Mouse (Mus musculus): ENCODE data around the gene Cdc73. TPM values are rescaled to one million over a fixed set of nuclear protein-coding genes. Genes with fewer than 3 reads are reported as not detected.

The Cdc73 gene
- 26.5 and 28.4 TPM in 2 replicates for polyA plus RNA-seq (2016; fragmentation: Nextera tagmentation; extraction: Ambion mirVana)

GRCm38 (mm10) chr1:143702741-143703262 is at the start of gene Cdc73:
Cdc73 (minus strand) TSS chr1:143702893.
- under 1% methylated on average over 71 of the region's 74 CpGs for WGBS (ENCODE audit: insufficient replicate concordance)
- H3K4me2 ChIP-seq = peak within 1 kb of the TSS; percentile 86
- H3K27me3 ChIP-seq (replicated peaks) = peaks cover 7% of the 10 kb centered on the region; the same call in 1 of the 2 replicates
- H3K9me3 ChIP-seq (replicated peaks) = no peaks in the 10 kb centered on the region
- H3K4me1 ChIP-seq = peaks cover 22% of the 10 kb centered on the region
- peaks cover 8% of the 10 kb centered on the region for H3K36me3 ChIP-seq
- H3K4me3 ChIP-seq = peak within 1 kb of the TSS; percentile 92
- ATAC-seq = peak; percentile 100
- peak within 1 kb of the TSS; percentile 93 for H3K9ac ChIP-seq
- H3K27ac ChIP-seq = peak within 1 kb of the TSS; percentile 94

DNA sequence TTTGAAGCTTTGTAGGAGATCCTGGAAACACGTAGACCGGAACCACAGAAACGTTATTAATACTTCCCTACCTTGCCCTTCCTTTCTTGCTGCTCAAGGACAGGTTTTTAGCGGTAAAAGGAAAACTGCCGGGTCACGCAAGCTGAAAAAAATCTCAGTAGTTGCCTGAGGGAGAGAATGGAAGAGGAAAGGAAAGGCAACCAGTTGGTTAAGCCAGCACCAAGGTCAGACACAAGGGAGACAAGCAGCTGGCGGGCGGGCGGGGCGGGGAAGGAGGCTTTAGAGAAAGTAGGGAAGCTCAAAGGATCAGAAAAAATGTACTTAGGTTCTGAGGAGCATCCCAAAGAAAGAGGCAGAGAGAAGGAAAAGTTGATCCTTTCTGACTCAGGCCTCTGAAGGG is 43.2 kb upstream of the Cdc73 start:
- H3K9me3 ChIP-seq (replicated peaks) = no peaks in the 10 kb centered on the region
- no peak overlapping the region for H3K4me2 ChIP-seq
- no peak overlapping the region for H3K27ac ChIP-seq
- no peak overlapping the region for H3K4me3 ChIP-seq
- ATAC-seq = no peak
- peaks cover 50% of the 10 kb centered on the region for H3K36me3 ChIP-seq
- no peaks in the 10 kb centered on the region for H3K27me3 ChIP-seq (replicated peaks)
- WGBS (ENCODE audit: insufficient replicate concordance) = 84% methylated on average over 10 of the region's 10 CpGs
- H3K9ac ChIP-seq = no peak overlapping the region
- H3K4me1 ChIP-seq = peaks cover 11% of the 10 kb centered on the region

GRCm38 (mm10) chr1:143742186-143742585 is 39.5 kb upstream of the Cdc73 start:
- H3K9ac ChIP-seq = no peak overlapping the region
- H3K27ac ChIP-seq = no peak overlapping the region
- H3K4me1 ChIP-seq = peaks cover 30% of the 10 kb centered on the region
- WGBS (ENCODE audit: insufficient replicate concordance) = 86% methylated on average over 6 of the region's 6 CpGs
- H3K27me3 ChIP-seq (replicated peaks) = no peaks in the 10 kb centered on the region
- H3K36me3 ChIP-seq = peaks cover 37% of the 10 kb centered on the region
- no peak overlapping the region for H3K4me3 ChIP-seq
- H3K9me3 ChIP-seq (replicated peaks) = no peaks in the 10 kb centered on the region
- H3K4me2 ChIP-seq = no peak overlapping the region
- ATAC-seq = no peak

DNA sequence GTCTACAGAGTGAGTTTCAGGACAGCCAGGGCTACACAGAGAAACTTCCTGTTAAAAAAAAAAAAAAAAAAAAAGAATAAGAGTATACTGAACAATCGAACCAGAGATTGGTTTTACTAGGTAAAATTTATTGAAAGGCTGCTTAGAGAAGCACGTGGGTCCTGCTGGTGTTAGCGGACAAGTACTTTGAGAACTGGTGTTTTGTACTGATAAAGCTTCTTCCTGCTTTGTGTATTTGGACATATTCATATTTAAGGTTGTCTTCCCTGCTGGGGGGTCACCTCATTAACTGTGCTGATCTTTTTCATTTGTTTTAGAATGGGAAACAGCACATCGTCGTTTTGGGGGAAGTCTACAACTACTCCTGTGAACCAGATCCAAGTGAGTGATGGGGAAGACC is 38.6 kb upstream of the Cdc73 start:
- Histone ChIP-seq H3K36me3 (peaks cover 31% of the 10 kb centered on the region), H3K4me2 (no peak overlapping the region), H3K27me3 (replicated peaks) (no peaks in the 10 kb centered on the region), H3K4me3 (no peak overlapping the region), H3K9ac (no peak overlapping the region), H3K27ac (no peak overlapping the region), H3K9me3 (replicated peaks) (no peaks in the 10 kb centered on the region), H3K4me1 (peaks cover 30% of the 10 kb centered on the region)
- WGBS (ENCODE audit: insufficient replicate concordance) = 54% methylated on average over 5 of the region's 5 CpGs
- no peak for ATAC-seq

DNA sequence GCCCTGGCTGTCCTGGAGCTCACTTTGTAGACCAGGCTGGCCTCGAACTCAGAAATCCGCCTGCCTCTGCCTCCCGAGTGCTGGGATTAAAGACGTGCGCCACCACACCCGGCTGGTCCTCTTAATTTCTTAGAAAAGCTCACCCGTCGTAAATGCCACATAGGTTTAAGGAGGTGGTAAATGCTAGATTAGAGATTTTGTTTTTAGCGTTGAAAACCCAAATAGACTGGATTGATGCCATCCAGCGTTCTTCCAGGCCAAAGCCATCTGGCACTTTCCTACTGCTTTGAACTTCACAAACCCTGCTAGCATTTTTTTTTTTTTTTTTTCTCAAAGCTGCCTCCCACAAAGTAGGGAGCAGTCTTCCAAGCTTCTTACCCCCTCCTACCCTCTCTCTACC is 37.9 kb upstream of the Cdc73 start:
- H3K36me3 ChIP-seq = peaks cover 27% of the 10 kb centered on the region
- H3K9ac ChIP-seq = no peak overlapping the region
- H3K4me1 ChIP-seq = peaks cover 30% of the 10 kb centered on the region
- H3K4me2 ChIP-seq = peak overlapping the region; percentile 88
- peak overlapping the region; percentile 82 for H3K4me3 ChIP-seq
- no peaks in the 10 kb centered on the region for H3K27me3 ChIP-seq (replicated peaks)
- ATAC-seq = no peak
- 80% methylated on average over 10 of the region's 10 CpGs for whole genome bisulfite sequencing (ENCODE audit: insufficient replicate concordance)
- 0 out of 2 replicates have a peak overlapping the region, but pooled peaks have one; percentile 92 for H3K27ac ChIP-seq
- no peaks in the 10 kb centered on the region for H3K9me3 ChIP-seq (replicated peaks)

GRCm38 (mm10) chr1:143739361-143740350 is 37.0 kb upstream of the Cdc73 start:
- Histone ChIP-seq H3K4me3 (peak overlapping the region; percentile 82), H3K9ac (peak overlapping the region; percentile 87), H3K4me1 (peaks cover 30% of the 10 kb centered on the region), H3K36me3 (peaks cover 20% of the 10 kb centered on the region), H3K9me3 (replicated peaks) (no peaks in the 10 kb centered on the region), H3K4me2 (peak overlapping the region; percentile 88), H3K27me3 (replicated peaks) (no peaks in the 10 kb centered on the region), H3K27ac (peak overlapping the region; percentile 92)
- WGBS (ENCODE audit: insufficient replicate concordance) = under 1% methylated on average over 66 of the region's 71 CpGs
- peak; percentile 93 for ATAC-seq

- peak overlapping the region; percentile 92 for H3K27ac ChIP-seq
- H3K27me3 ChIP-seq (replicated peaks) = no peaks in the 10 kb centered on the region
- H3K4me1 ChIP-seq = peaks cover 23% of the 10 kb centered on the region
- H3K9ac ChIP-seq = peak overlapping the region; percentile 87
- peak overlapping the region; percentile 82 for H3K4me3 ChIP-seq
- 22% methylated on average over 10 of the region's 11 CpGs for WGBS (ENCODE audit: insufficient replicate concordance)
- peaks cover 16% of the 10 kb centered on the region for H3K36me3 ChIP-seq
- H3K9me3 ChIP-seq (replicated peaks) = no peaks in the 10 kb centered on the region
- ATAC-seq = no peak
- peak overlapping the region; percentile 88 for H3K4me2 ChIP-seq
Observed at GRCm38 (mm10) chr1:143738811-143739210, 36.1 kb upstream of the Cdc73 start.

GRCm38 (mm10) chr1:143733914-143734410 is 31.3 kb upstream of the Cdc73 start:
- no peak overlapping the region for H3K4me2 ChIP-seq
- WGBS (ENCODE audit: insufficient replicate concordance) = 66% methylated on average over 5 of the region's 5 CpGs
- H3K27ac ChIP-seq = no peak overlapping the region
- no peaks in the 10 kb centered on the region for H3K36me3 ChIP-seq
- no peak overlapping the region for H3K4me3 ChIP-seq
- no peaks in the 10 kb centered on the region for H3K9me3 ChIP-seq (replicated peaks)
- ATAC-seq = no peak
- no peak overlapping the region for H3K9ac ChIP-seq
- no peaks in the 10 kb centered on the region for H3K27me3 ChIP-seq (replicated peaks)
- peaks cover 8% of the 10 kb centered on the region for H3K4me1 ChIP-seq

DNA sequence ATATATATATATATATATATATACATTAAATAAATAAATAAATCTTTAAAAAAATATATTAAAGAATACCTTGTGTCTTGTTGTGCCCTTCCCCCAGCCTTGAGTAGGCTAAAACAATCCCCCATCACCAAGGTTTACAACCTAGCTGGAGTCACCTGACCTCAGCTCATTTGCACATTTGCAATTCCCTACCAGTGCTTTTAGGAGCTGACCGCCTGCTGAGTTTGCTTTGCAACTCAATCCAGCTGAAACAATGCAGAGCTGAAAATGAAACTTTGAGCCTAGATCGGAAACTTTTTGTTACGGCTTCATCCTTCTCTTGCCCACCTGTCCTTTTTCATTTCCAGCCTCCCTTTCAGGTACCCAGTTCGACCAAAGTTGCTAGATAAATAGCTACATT is 29.0 kb upstream of the Cdc73 start:
- no peak for ATAC-seq
- H3K9ac ChIP-seq = no peak overlapping the region
- 52% methylated on average over 4 of the region's 4 CpGs for WGBS (ENCODE audit: insufficient replicate concordance)

DNA sequence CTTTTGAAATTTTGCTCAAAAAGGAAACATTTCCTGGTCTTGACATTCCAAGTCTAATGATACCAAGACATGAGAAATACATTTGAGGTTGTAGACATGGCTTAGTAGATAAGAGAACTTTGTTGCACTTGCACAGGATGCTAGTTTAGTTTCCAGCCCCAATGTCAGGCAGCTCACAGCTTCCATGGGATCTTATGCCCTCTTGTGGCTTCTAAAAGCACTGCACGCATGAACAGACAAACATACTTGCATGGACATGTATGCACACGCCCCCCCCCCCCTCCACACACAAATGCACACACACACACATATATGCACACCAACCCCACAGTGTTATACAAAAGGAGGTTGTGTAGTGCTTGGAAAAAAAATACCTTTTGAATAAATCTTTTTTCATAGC is 28.2 kb upstream of the Cdc73 start:
- 47% methylated on average over 2 of the region's 2 CpGs for WGBS (ENCODE audit: insufficient replicate concordance)
- Histone ChIP-seq H3K27me3 (replicated peaks) (no peaks in the 10 kb centered on the region), H3K36me3 (no peaks in the 10 kb centered on the region), H3K9ac (no peak overlapping the region), H3K4me3 (no peak overlapping the region), H3K27ac (no peak overlapping the region), H3K4me2 (no peak overlapping the region), H3K9me3 (replicated peaks) (no peaks in the 10 kb centered on the region), H3K4me1 (0 out of 2 replicates have a peak, but pooled peaks cover 3% of the 10 kb centered on the region)
- 0 out of 2 replicates have a peak, but pooled peaks have one; percentile 54 for ATAC-seq

More for the DNA sequence above, 29.0 kb upstream of the Cdc73 start:
- Histone ChIP-seq H3K36me3 (no peaks in the 10 kb centered on the region), H3K4me3 (no peak overlapping the region), H3K27ac (no peak overlapping the region), H3K9me3 (replicated peaks) (no peaks in the 10 kb centered on the region), H3K27me3 (replicated peaks) (no peaks in the 10 kb centered on the region), H3K4me2 (no peak overlapping the region), H3K4me1 (0 out of 2 replicates have a peak, but pooled peaks cover 3% of the 10 kb centered on the region)

DNA sequence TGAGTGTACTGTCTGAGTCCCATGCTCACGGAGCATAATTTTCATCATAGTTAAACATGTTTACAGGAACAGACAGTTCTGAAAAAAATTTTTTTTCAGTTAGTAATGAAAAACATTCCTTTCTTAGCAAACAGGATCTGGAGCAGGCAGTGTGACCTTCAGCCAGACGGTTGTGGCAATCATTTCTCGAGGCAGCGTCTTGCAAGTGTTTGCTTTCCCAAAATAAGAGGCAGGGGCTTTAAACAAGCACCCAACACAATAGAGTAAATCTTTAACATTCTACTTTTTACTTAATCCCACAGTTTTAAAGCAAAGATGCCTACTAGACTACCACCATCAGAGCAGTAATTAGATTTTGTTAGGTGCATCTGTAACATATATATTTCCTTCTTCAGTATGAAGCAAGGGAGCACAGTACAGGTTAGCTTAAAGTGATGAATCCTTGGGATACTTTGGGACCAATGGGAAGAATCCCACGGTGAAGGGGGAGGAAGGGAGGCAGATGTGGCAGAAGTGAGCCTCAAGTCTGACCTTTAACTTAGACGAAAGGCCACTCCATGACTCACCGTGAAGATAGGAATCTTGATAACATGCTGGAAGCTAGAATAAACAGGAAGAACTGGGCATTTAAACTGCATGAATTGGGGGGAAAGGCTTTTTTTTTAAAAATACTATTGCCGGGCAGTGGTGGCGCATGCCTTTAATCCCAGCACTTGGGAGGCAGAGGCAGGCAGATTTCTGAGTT is 25.2 kb upstream of the Cdc73 start:
- Histone ChIP-seq H3K9me3 (replicated peaks) (no peaks in the 10 kb centered on the region), H3K4me2 (no peak overlapping the region), H3K27ac (no peak overlapping the region), H3K4me3 (no peak overlapping the region), H3K27me3 (replicated peaks) (no peaks in the 10 kb centered on the region), H3K9ac (no peak overlapping the region), H3K36me3 (no peaks in the 10 kb centered on the region), H3K4me1 (peaks cover 19% of the 10 kb centered on the region)
- WGBS (ENCODE audit: insufficient replicate concordance) = 51% methylated on average over 9 of the region's 9 CpGs
- ATAC-seq = no peak
